Mouse (Mus musculus) kidney, postnatal 4 days (tissue): ENCODE data around the gene Mysm1.

Experiments used
- DNase-seq, 2 experiments: peaks; one replicate each; pipeline ENCODE4 v3.0.0; 2021; ENCODE audit warnings: mixed read lengths in 2 of 2

The Mysm1 gene

DNA sequence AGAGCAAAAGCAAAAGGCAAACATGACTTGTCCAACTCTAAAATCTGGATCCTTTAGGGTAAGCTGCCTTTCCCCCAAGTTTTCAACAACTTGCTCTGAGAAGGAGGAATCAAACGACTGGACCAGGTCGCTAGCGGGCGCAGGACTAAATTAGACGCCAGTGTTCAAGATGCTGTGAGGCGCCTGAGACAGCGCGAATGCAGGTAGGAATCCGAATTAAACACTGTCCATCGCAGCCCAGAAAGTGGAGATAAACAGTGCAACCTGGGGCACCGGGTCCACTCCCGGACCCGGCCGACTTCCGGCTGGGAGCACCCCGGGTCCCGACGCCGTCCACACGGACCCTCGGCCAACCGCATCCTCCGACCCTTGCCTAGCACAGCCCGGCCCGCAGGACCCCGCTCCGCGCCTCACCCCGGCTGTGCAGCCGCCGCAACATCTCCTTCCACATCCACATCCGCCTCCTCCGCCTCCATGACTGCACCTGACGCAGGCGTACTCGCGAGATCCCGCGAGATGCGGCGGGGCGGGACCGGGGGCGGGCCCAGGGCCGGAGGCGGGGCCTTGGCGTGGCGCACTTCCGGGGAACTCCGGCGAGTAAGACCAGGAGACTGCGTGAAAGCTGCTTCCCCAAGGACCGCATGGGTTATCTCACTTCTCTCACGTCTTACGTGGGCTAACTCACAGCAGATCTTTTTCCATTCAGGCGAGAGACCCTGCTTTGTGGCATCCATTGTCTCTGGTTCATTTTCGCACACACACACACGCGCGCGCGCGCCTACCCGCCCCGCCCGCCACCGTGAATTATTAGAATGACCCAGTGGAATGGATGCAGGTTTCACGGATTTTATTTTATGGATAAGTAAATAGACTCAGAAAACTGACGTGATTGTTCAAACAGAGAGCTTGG, at the start of gene Mysm1:
Gene Mysm1, minus strand, starts transcription at position 511 of the 910 bp plus-strand sequence.
- DNase-seq, result peak; percentile 96 to 97

DNA sequence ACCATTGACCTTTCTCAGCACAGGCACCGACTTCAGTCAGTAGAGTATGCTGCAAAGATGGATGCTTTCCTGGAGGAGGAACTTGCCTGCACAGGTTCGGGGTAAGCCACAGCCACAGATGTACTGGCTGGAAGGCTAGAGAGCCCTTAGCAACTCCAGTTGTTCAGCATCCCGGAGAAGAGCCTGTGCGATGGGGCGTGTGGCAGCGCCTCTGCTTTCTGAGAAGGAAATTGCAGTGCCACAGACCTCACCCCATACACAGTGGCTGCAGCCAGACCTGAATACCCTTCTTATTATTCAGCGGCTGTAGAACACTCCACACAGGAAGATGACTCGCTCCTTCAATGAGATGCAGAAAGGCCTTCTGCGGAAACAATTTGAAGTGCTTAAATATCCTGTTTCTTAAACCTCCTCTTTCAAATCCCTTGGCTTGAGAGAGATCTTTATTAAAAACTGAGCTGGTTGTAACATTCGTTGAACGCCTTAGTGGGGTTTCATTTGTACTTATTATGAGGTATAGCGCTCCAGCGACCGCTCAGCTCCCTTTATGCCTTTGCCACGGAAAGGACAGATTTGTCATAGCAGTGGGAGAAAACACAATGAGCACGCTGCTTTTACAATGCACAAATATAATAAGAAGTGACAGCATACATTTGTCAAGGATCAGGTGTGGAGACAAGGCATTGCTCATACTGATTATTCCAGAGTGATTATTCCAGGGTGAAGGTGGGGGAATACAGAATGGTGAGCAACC, 47.1 kb upstream of the Mysm1 start:
- DNase-seq, result no peak

DNA sequence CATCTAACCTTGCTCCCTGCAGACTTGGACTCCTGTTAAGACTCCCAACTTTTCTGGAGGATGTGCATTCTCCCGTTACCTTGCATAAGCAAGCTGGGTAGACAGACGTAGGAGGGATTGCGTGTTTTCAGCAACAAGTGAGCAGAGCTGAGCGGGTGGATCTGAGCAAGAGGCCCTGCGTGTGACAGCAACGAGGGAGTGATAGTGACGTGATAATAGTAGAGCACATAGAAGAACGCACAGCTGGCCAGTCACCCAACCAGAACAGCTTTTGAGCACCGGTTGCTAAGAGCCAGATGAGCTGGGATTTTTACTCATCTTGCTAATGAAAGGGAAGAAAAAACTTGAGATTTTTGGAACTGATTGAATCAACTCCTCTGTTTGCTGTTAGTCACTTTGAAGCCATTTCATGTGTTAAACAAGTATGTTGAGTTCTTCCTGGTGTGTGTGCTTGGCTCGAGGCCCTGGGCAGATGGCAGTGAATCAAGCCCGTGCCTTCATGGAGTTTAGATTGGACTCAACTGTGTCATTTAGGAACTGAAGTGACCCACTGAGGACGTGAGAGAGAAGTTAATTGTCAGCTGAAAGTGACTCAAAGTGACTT, 44.6 kb upstream of the Mysm1 start:
- DNase-seq, result no peak

DNA sequence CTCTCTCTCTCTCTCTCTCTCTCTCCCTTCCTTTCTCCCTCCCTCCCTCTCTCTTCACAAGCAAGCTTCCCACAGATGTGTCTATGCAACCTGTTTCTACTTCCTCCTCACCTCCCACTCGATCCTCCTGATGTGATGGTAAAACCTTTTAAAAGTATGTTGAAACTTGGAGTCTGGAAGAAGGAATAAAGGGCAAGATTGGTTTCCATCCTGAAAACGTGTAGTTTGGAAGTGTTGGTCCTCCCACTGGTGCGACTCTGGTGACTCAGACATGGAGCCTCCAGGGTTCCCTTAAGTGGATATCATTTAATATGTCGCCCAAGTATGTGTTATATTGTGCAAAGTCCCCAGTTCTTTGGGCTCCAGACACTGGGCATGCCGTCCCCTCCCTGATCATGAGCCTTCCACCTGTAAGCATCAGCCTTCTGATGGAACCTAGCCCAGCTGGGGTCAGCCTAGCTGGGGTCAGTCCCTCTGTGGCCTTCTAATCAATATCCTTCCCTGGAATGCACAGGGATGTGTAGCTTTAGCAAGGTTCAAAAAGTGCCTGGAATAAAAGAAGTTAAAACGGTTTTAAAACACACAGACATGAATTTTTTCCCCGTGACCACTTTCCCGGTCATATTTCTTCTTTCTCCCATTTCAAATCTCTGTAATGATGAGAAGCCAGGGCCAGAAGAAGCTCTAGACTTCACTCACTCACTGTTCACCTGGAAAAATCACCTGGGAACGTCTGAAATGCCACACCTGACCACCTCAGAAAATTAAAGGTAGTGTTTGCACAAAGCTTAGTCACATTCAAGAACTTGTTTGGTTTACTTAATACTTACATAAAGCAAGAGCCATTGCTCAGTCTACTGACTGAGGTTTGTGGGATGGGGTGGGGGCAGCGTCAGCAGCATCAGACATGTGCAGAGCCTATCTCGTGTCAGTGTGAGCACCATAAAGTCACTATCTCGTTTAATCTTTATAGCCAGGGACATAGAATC, 43.0 kb upstream of the Mysm1 start:
- no peak for DNase-seq

DNA sequence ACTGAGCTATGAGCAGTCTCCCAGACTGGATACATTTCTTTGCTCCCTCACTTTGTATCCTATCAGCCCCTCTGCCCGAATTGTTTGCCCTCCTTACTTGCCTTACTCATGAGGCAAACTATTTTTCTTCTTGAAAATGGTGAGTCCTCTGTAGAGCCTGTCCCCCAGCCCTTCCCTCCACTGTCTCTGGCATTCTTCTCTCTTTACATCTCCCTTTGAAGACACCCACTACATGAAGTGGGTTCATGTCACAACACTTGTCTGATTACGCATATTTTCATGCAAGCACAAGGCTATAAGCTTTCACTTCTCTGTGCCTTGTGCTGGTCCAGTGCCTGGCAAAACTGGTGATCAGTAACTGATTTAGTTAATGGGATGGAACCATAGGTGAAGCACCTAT, 41.3 kb upstream of the Mysm1 start:
- DNase-seq, result no peak

DNA sequence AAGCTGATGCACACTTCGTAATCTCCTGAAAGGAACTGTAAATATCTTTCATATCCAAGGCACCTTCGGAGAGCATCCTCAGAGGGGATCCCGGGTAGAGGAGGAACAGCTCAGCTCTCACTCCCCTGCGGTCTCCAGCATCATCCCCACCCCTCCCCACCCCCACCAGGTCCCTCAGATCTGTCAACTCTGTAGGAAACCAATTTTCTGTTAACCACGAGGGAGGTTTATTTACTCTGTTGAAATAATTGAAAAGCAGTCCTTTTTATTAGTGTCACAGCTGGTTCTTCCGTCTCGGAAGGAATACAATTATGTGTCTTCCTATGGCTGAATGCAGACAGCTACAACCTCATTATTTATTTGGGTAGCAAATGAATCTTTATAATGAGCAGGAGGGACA, 39.3 kb upstream of the Mysm1 start:
- no peak for DNase-seq

DNA sequence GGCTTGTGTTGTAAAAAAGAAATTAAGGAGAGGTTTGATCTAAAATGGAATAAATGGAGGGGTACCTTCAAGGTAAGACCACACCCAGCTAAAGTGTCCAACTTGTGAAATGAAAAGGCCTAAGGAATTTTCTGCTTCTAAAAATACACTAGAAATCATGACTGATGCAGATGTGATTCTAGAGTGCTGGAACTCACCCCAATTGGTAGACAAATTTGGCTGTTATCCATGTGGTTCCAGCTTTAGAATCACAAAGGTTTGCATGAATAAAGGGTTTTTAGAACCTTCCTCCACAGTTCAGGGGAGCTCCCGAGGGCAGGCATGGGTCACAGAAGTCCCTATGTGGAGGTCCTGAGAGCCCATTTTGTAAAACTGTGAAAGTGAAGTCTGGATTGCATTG, 33.8 kb upstream of the Mysm1 start:
- DNase-seq, result no peak

DNA sequence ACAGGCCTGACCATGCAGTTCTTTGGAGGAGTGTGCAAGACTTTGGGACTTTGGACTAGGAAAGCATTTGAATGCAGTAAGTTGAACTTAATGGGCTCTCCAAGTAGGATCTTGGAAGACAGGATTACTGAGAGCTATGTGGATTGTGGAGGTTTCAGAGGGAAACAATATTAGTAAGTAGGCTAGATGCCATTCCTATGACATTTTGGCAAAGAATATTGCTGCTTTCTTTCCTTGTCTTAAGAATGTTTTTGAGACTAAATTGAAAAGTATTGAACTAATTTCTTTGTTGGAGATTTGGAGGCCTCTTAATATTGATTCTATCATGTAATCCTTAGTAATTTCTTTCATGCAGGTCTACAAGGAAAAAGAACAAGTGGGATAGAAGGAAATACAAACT, 33.4 kb upstream of the Mysm1 start:
- DNase-seq, result no peak

DNA sequence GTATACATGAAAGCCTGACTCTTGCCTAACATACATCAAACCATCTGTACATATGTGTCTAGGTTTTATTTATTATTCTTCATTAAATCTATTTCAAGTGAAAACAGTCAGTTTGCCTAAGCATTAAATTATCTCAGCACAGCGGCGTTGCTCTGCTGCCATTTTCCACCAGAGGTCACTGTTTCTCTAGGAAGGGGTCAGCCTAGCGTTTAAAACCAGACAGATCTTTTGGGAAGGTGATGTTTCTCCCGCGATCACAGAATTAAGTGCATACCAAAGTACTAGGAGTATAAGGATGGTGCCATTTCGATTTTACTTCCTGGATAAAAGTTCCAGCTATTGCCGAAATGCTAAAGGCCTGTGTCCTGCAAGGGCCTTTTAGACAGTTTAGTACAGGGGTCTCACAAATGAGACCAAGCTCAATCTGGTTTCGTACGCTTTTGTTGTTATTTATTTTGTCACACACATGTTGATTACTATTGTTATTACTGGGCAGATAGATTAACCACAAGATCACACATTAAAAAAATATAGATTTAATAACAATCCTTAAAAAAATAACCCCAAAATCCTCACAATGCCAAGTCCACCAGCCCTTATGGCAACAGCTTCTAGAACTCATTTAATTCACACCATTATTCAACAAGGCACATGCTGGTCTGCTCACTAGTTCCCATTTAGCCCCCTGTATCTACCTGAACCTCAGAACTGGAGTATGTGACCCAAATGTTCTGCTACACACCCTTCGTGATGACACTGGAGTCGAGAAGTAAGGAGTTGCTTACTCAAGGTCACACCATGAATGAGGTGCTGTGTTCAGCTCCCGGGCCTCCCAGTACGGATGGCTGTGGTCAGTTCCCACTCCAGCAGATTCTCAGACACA, 29.5 kb upstream of the Mysm1 start:
- peak; percentile 85 to 86 for DNase-seq

DNA sequence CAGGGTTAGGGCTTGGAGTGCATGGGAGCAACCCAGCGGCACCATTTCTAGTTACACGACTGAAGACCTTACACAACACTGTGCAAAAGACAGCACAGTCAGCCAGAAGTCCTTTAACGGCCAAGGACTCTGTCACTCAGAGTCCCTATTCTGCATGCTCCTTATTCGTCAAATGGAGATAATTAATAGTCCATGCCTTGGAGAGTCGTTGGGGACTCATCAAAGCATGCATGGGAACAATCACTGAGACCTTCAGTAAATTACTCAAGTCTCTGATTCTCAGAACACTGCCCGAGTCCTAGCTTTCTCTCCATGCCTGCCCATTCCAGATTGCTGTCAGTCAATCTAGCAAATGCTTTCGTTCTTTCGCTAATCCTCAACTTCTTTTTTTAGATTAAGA, 28.9 kb upstream of the Mysm1 start:
- no peak for DNase-seq

DNA sequence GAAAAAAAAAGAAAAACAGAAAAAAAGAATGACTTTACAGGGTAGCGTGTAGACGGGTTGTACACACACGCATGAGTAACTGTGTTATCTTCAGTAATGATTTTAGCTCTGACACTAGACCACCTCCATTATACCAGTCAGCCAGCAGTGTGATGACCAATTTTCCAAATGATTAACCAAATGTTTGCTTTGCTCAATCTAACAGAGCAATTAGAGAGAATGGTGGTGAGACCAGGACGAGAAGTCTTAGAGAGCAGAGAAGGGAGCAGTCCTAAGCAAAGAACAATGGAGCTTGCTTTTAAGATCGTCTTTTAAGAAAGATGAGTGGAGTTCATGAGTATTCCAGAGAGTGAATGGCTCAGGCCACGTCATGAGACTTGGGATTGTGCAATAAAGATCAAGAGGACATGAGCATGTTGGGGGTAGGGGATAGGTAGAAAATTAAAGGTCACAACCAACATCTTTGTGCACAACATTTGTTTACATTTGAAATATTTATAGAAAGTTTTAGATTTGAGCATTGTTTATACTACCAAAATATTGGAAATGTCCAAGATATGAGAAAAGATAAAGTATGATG, 26.4 kb upstream of the Mysm1 start:
- DNase-seq, result no peak

DNA sequence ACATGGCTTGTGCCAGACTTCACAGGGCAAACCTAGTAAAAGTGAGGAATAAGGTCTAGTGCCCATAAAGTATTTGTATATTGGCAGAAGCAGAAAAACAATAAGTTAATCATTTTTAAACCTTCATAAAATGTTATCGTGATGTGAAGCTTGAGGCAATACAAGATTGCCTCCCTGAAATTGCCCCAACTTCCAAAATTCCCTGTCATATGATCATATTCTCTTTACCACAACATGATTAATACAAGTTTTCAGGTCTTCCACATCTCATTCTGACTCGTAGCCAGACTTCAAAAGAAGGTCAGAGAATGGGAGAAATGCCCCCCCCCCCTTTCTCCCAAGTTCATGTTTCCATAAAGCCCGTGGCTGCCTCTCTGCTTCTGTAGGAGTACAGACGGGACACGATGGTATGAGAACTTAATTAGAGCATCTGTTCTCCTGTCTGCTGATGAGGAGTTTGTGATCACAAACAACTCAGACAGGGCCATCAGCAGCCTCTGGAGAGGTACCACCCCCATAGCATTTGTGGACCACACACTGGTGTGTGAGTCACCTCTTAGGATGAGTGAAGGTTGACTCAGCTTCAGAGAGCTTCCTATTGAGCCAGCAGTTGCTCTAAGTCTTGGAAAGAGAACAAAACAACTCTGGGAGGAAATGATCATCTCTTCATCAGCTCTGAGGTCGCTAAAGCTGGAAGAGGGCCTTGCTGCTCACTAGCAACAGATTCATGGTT, 22.3 kb upstream of the Mysm1 start:
- no peak for DNase-seq

DNA sequence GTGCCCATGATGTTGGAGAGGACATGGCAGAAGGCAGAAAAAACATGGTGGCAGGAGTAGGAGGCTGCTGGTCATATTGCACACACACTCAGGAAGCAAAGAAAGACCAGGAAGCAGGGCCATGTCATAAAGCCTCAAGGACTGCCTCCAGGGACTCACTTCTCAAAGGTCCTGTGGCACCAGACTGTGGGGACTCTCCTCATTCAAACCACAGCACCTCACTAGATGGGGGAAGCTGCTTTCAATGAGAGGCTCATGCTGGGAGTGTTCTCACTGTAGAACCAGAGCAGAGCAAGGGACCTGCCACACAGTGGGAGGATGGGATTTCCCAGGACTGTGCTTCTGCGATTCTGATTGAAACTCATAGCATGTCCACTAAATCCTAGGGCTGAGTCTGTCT, 21.2 kb upstream of the Mysm1 start:
- DNase-seq, result no peak

DNA sequence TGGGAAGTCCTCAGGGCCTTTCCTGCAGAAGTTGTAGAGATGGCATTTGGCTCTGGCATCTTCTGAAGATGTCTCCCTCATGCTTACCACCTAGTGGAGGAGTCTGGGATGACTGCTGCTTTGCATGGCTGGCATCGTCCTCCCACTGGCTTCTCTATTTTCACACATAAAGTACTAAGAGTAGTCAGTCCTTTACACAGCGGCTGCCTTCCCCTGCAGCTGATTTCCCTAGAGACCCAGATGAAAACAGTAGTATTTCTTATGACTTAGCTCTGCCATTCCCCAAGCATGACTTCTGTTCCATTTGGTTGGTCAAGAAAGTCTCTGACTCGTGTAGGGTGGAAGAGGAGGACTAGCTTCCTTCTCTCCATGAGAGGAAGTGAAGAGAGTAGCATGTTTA, 20.3 kb upstream of the Mysm1 start:
- DNase-seq, result peak; percentile 34 to 47

DNA sequence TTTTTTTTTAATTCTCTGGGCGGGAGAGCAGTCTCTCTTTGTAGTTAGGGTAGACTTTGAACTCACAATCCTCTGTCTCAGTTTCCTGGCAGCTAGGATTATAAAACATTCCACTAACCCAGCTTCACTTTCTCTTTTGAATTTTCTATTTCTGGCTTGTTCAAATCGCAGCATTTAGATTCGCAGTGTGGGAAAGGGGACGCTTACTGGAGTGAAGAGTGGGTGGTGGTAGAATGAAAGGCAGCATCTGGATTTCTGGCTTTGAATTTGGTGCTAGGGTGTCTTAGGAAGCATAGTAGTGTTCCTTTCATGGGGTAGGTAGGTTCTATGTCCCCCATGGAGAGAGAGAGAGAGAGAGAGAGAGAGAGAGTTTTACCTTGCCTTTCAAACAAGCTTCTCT, 17.0 kb upstream of the Mysm1 start:
- DNase-seq, result no peak

DNA sequence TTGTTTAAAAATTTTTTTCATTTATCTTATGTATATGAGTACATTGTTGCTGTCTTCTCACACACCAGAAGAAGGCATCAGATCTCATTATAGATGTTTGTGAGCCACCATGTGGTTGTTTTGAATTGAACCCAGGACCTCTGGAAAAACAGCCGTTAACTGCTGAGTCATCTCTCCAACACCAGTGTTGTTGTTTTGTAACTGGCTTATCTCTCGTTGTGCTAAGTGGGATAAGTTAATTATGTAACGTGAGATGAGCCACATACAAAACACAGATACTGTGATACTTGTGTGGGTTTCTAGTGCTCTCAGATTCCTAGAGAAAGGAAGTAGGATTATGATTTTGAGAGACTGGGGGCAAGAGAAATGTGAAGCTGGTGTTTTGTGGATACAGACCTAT, 11.3 kb upstream of the Mysm1 start:
- no peak for DNase-seq

DNA sequence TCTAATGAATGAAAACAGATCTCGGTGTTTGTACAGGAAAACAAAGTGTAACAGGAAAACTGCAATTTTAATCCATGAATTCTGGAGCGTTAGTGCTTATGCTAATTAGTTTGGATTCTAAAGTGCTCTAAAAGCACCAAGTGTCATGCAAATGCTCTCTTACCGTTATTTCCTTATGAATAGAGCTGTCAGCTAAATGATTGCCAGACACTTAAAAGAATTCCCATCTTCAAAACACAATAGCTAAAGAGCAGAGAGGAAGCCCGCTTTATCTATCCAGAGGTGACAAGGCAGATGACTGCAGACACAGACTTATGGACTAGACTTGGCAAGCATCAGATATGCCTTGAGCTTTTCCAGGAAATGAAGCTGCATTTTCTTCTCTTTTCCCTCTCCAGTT, 8.8 kb upstream of the Mysm1 start:
- no peak for DNase-seq

DNA sequence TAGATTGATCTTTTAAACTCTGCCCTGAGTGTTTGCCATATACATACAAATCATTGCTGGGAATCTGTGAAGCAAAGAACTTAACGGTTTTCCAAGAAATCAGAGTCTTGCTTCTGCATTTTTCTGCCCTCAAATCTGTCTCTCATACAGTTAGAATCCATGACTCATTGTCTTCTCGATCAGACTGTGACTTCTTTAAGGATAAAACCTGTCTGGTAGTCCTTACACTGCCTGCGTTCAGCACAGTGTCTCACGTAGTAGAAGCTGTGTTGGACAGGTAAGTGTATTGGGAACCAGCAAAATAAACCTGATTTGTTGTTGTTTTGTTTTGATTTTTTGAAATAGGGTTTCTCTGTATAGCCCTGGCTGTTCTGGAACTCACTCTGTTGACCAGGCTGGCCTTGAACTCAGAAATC, 608 bp upstream of the Mysm1 start:
- DNase-seq, result no peak

DNA sequence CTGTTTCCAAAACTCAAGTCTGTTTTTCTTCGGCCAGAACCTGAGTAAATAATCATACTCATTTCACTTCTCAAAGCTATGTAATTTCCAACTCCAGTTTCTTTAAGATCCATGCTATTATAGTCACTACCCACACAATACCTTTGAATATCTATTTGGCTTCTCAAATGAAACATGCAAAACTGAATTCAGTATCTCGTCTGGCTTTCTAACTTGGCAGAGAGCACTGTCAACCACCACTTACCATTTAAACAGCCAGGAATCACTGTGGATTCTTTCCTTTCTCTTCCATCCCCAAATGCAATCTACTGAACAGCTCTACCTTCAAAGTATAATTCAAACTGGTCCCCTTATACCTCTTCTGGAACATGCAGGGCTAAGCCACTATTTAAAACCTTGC, 5.6 kb downstream of the Mysm1 start:
- no peak for DNase-seq

DNA sequence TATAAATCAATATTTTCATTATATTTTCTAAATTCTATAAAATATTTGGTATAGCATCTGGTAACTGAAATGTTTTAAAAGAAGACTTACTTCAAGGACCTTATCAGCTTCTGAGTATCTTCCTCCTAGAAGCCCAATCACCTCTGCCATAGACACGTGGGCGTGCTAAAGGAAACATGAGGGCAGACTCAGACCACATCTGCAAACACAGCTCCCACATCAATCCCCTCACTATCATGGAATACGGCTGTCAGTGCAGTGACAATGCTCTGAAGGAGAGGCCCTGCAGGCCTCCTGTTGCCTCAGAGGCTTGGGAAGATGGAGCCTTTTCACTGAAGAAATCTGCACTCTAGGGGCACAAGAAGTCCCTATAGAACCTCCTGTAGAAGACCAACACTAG, 26.1 kb downstream of the Mysm1 start:
- DNase-seq, result no peak
